Comparison of ENCODE assay signal across 25 mouse cellular contexts in the genomic region with DNA sequence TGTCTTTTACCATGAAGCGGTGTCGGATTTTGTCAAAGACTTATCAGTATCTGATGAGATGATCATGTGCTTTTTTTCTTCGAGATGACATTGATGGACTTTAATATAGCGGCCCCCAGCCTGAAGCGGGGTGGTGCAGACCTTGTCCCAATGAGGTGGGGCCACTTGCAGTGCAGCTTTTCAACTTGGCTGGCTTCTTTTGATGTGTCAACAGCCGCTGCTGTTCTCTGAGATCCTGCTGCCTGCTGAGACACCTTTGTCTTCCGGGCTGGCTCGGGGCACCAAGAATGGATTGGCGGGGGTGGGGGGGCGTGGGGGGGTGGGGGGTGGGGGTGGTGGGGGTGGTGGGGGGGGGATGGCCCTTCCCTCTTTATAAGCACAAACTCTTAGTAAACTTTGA.
"Had no signal": no experiment of that assay in that cellular context is flagged by ENCODE, and none has a peak within 500 bp of the region (broad histone marks: within the 10 kb centered on the region; RNA-seq: fewer than 3 reads in every experiment).

No protein-coding gene starts in this region.

- H3K4me2 ChIP-seq: heart, embryonic 12.5 days; hindbrain, embryonic 12.5 days; hindbrain, embryonic 15.5 days; intestine, embryonic 15.5 days; limb, embryonic 12.5 days; liver, embryonic 11.5 days; liver, embryonic 13.5 days had no signal

- H3K4me1 ChIP-seq: heart, embryonic 10.5 days; heart, embryonic 12.5 days; hindbrain, embryonic 12.5 days; hindbrain, embryonic 15.5 days; intestine, embryonic 15.5 days; limb, embryonic 10.5 days; limb, embryonic 12.5 days; liver, embryonic 13.5 days had no signal

- H3K4me3 ChIP-seq: gastrocnemius, adult 2 months; heart, embryonic 10.5 days; heart, embryonic 12.5 days; hindbrain, embryonic 12.5 days; hindbrain, embryonic 15.5 days; intestine, embryonic 15.5 days; layer of hippocampus, adult 2 months; left cerebral cortex, adult 2 months; limb, embryonic 10.5 days; limb, embryonic 12.5 days; liver, embryonic 13.5 days had no signal

- H3K36me3 ChIP-seq: heart, embryonic 10.5 days; heart, embryonic 12.5 days; hindbrain, embryonic 12.5 days; hindbrain, embryonic 15.5 days; intestine, embryonic 15.5 days; limb, embryonic 10.5 days; limb, embryonic 12.5 days; liver, embryonic 13.5 days had no signal

- H3K9me3 ChIP-seq: heart, embryonic 10.5 days; heart, embryonic 12.5 days; hindbrain, embryonic 15.5 days; intestine, embryonic 15.5 days; limb, embryonic 10.5 days; limb, embryonic 12.5 days; liver, embryonic 13.5 days had no signal

- DNase-seq: gastrocnemius, adult 2 months; gastrocnemius, postnatal 10 days; gastrocnemius, postnatal 25 days; heart, adult 18-20 months; heart, postnatal 10 days; heart, postnatal 4 days; kidney, adult 18-20 months; kidney, adult 8-10 months; kidney, postnatal 10 days; kidney, postnatal 25 days; kidney, postnatal 4 days; liver; liver, embryonic 13.5 days had no signal

- ATAC-seq: inflammation-experienced regulatory T-cells, adult 6 months; intestine, embryonic 15.5 days; intestine, postnatal 0 days had no signal

- H3K9ac ChIP-seq: heart, embryonic 12.5 days; hindbrain, embryonic 12.5 days; hindbrain, embryonic 15.5 days; intestine, embryonic 15.5 days; limb, embryonic 12.5 days; liver, embryonic 13.5 days had no signal

- H3K27ac ChIP-seq: gastrocnemius, adult 2 months; heart, embryonic 10.5 days; hindbrain, embryonic 12.5 days; hindbrain, embryonic 15.5 days; intestine, embryonic 15.5 days; layer of hippocampus, adult 2 months; left cerebral cortex, adult 2 months; limb, embryonic 10.5 days; limb, embryonic 12.5 days; liver, embryonic 13.5 days had no signal

- H3K27me3 ChIP-seq: heart, embryonic 12.5 days; hindbrain, embryonic 12.5 days; hindbrain, embryonic 15.5 days; intestine, embryonic 15.5 days; limb, embryonic 12.5 days; liver, embryonic 13.5 days had no signal
